Mouse (Mus musculus) liver, adult 2 months (tissue): ENCODE results near the gene Mlycd. TPM values are rescaled to one million over a fixed set of nuclear protein-coding genes. Genes with fewer than 3 reads are reported as not detected.

ENCODE experiments used
- DNase-seq: peaks from one replicate; pipeline ENCODE4 v3.0.0-alpha.2; 2011; ENCODE audit warnings: low read depth, low spot score; ENCODE audit errors: extremely low read depth
- H3K27ac ChIP-seq: fragments of 200-500 bp; replicated peaks from 2 replicates; pipeline ENCODE4 v1.5.1; 2012; ENCODE audit warnings: low read depth, mild to moderate bottlenecking, control low read depth, inconsistent platforms, low read length; ENCODE audit not compliant: insufficient read depth
- H3K27me3 ChIP-seq: fragments of 200-500 bp; 2 replicates; pipeline ENCODE4 v1.6.1; 2012; ENCODE audit warnings: mild to moderate bottlenecking, moderate library complexity, low read length, inconsistent platforms; ENCODE audit not compliant: control insufficient read depth, insufficient read depth
- H3K36me3 ChIP-seq: fragments of 200-500 bp; 2 replicates; pipeline ENCODE4 v1.6.1; 2012; ENCODE audit warnings: low read length, inconsistent platforms; ENCODE audit not compliant: control insufficient read depth, insufficient read depth
- H3K4me1 ChIP-seq: fragments of 200-500 bp; 2 replicates; pipeline ENCODE4 v1.6.1; 2011; ENCODE audit warnings: low read length; ENCODE audit not compliant: control insufficient read depth, insufficient read depth
- H3K4me3 ChIP-seq: fragments of 200-500 bp; 2 replicates; pipeline ENCODE4 v1.5.1; 2011; ENCODE audit warnings: low read depth, mild to moderate bottlenecking, control low read depth, low read length, moderate library complexity; ENCODE audit not compliant: insufficient read depth
- H3K79me2 ChIP-seq: fragments of 200-500 bp; 2 replicates; pipeline ENCODE4 v1.6.1; 2012; ENCODE audit warnings: inconsistent platforms, mild to moderate bottlenecking, low read length, moderate library complexity; ENCODE audit not compliant: control insufficient read depth, insufficient read depth
- H3K9ac ChIP-seq: fragments of 200-500 bp; 2 replicates; pipeline ENCODE4 v1.6.1; 2012; ENCODE audit warnings: low read depth, mild to moderate bottlenecking, control low read depth, inconsistent platforms, low read length
- CTCF ChIP-seq: fragments of 200-500 bp; IDR thresholded peaks from 2 replicates; pipeline ENCODE4 v1.5.1; 2011; ENCODE audit warnings: low read depth, low read length, control low read depth
- POLR2A ChIP-seq: fragments of 200-500 bp; IDR thresholded peaks from 2 replicates; pipeline ENCODE4 v1.6.1; 2011; ENCODE audit warnings: low read length, control low read depth; ENCODE audit not compliant: insufficient read depth; ENCODE audit errors: extremely low read depth
- WGBS: fragments of 180-500 bp; shearing (Covaris S2); methylation state at CpG from one replicate; pipeline ENCODE4 v1.1.7; 2018; 5-methylcytosine and 5-hydroxymethylcytosine counted together
- polyA plus RNA-seq: library from polyadenylated mRNA; depleted of rRNA; stranded (reverse); fragments of >200 nt; gene quantifications from 2 replicates; pipeline ENCODE4 v1.2.3, GENCODE M21; 2012
- total RNA-seq: library from RNA; depleted of rRNA; stranded (reverse); fragments of >200 nt; gene quantifications from 2 replicates; pipeline ENCODE4 v1.2.3, GENCODE M21; 2014

The Mlycd gene
- total and polyA plus RNA-seq, 2 experiments: 57.3 to 115 TPM

DNA sequence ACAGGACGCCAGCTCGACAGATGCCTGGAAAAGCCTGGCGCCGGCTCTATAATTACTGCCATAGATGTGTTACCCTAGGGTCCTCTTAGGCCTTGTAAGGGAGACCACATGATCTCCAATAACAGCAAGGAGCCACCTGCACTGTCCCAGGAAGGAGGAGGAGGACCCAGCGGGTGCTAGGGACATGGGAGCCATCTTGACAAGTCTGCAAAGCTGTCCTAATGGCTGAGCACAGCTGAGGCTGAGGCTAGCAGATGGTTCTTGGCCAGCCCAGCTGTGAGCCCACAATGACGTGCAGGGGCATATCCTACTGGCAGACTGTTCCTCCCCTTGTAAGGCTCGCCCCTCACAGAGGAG, 45.2 kb downstream of the Mlycd start:
- H3K27ac ChIP-seq: peak overlapping the region; percentile 80
- peaks cover 12% of the 10 kb centered on the region for H3K79me2 ChIP-seq
- H3K27me3 ChIP-seq: no peaks in the 10 kb centered on the region
- peaks cover 44% of the 10 kb centered on the region for H3K36me3 ChIP-seq
- H3K4me1 ChIP-seq: peaks cover 25% of the 10 kb centered on the region
- 22% methylated on average over 7 of the region's 7 CpGs for WGBS
- peak overlapping the region; percentile 55 for H3K9ac ChIP-seq
- TF ChIP-seq POLR2A (no peak), CTCF (0 out of 2 replicates have a peak, but pooled peaks have one; percentile 10)
- H3K4me3 ChIP-seq: peak overlapping the region; percentile 36
- peak; percentile 53 for DNase-seq

GRCm38 (mm10) chr8:119440250-119440951, 45.7 kb downstream of the Mlycd start:
- DNase-seq: peak; percentile 95
- H3K36me3 ChIP-seq: peaks cover 47% of the 10 kb centered on the region
- H3K27ac ChIP-seq: peak overlapping the region; percentile 80
- H3K9ac ChIP-seq: peak overlapping the region; percentile 55
- H3K27me3 ChIP-seq: no peaks in the 10 kb centered on the region
- H3K4me1 ChIP-seq: peaks cover 20% of the 10 kb centered on the region
- 6% methylated on average over 16 of the region's 16 CpGs for WGBS
- peaks cover 12% of the 10 kb centered on the region for H3K79me2 ChIP-seq
- H3K4me3 ChIP-seq: peak overlapping the region; percentile 36
- TF ChIP-seq POLR2A (0 out of 2 replicates have a peak, but pooled peaks have one; percentile 18), CTCF (peak; percentile 76)

- Histone ChIP-seq H3K9ac (peak overlapping the region; percentile 35), H3K27ac (peak overlapping the region; percentile 80), H3K4me1 (peaks cover 17% of the 10 kb centered on the region), H3K79me2 (peaks cover 12% of the 10 kb centered on the region), H3K36me3 (peaks cover 47% of the 10 kb centered on the region), H3K4me3 (no peak overlapping the region), H3K27me3 (no peaks in the 10 kb centered on the region)
- no peak for DNase-seq
- WGBS: 13% methylated on average over 1 of the region's 1 CpGs
- no peak for TF ChIP-seq CTCF
- TF ChIP-seq POLR2A: no peak
Observed at GRCm38 (mm10) chr8:119440952-119441270, 46.2 kb downstream of the Mlycd start.

DNA sequence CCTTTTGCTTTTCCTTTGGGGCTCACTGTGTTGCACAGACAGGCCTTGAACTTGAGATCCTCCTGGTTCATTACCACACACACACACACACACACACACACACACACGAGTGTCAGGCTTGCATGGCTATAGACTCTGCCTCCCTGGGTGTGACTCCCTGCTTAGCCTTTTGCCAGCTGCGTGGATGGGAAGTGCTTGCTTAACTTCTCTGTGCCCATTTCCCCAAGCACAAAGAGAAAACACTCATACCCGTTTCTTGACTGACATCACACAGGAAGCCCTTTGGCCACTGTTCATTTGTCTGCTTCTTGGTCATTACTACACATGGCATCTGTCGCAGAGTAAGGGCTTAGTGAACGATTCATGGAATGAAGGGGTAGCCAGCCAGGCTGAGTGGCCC, 47.3 kb downstream of the Mlycd start:
- no peak overlapping the region for H3K4me3 ChIP-seq
- peaks cover 12% of the 10 kb centered on the region for H3K4me1 ChIP-seq
- peaks cover 47% of the 10 kb centered on the region for H3K36me3 ChIP-seq
- H3K27me3 ChIP-seq: no peaks in the 10 kb centered on the region
- H3K79me2 ChIP-seq: peaks cover 12% of the 10 kb centered on the region
- H3K27ac ChIP-seq: no peak overlapping the region; the same call in 1 of the 2 replicates
- WGBS: 22% methylated on average over 5 of the region's 5 CpGs
- H3K9ac ChIP-seq: peak overlapping the region; percentile 10; the same call in 1 of the 2 replicates
- peak; percentile 24 for DNase-seq
- TF ChIP-seq POLR2A (no peak), CTCF (no peak)

- WGBS: 70% methylated on average over 8 of the region's 8 CpGs
- DNase-seq: peak; percentile 24
- Histone ChIP-seq H3K9ac (no peak overlapping the region; the same call in 1 of the 2 replicates), H3K27me3 (no peaks in the 10 kb centered on the region), H3K27ac (no peak overlapping the region), H3K4me1 (peaks cover 12% of the 10 kb centered on the region), H3K4me3 (no peak overlapping the region), H3K79me2 (peaks cover 4% of the 10 kb centered on the region; the same call in 1 of the 2 replicates), H3K36me3 (peaks cover 47% of the 10 kb centered on the region)
- TF ChIP-seq CTCF (peak; percentile 18; the same call in 1 of the 2 replicates), POLR2A (no peak)
Observed at GRCm38 (mm10) chr8:119442970-119443369, 48.3 kb downstream of the Mlycd start.

DNA sequence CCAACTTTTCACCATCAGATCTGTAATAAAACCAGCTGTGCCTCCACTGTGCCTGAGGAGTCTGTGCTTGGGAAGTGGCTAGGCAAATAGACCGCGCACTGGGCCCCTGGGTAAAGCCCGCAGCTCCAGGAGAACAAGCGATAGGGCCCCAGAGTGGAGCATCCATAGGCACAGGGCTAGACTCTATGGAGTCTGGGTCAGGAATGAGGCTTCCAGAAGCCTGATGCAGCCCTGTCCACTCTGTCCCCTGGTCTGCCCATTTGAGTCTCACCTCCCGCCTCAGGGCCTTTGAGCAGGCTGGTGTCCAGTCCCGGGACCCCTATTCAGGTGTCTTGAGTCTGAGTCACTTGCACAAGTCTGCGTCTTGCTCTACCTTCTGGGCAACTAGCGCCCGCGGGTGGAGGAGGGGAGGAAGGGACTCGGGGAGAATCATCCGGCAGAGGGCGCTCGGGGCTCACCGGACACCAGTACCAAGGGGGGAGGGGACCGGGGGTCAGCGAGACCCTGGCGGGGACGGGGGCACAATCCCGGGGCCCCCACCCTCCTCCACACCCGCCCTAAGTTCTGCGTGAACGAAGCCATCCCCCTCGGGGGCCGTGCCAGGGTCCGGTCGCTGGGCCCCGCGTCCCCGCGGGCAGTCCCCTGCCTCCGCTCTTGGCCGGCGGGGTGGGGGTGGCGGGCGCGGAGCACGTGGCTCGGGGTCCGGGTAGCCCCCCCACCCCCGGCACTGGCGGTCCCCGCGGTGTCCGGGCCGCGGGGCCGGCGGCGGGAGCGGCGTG, 51.7 kb downstream of the Mlycd start, which contains the start of gene Necab2:
Gene Necab2 (plus strand): TSS at position 509 of the 779 bp plus-strand sequence.
- peak; percentile 79 for DNase-seq
- H3K36me3 ChIP-seq: peaks cover 34% of the 10 kb centered on the region
- 6% methylated on average over 52 of the region's 52 CpGs for WGBS
- no peak within 1 kb of the TSS for H3K4me3 ChIP-seq
- no peaks in the 10 kb centered on the region for H3K4me1 ChIP-seq
- TF ChIP-seq POLR2A (peak; percentile 12; the same call in 1 of the 2 replicates), CTCF (peak; percentile 78)
- no peak within 1 kb of the TSS for H3K27ac ChIP-seq
- no peaks in the 10 kb centered on the region for H3K79me2 ChIP-seq
- no peak within 1 kb of the TSS for H3K9ac ChIP-seq
- no peaks in the 10 kb centered on the region for H3K27me3 ChIP-seq
